Mouse (Mus musculus) limb, embryonic 15.5 days (tissue): ENCODE measurements at regions not wholly inside any gene's neighbourhood (a gene's known extent, or its start where the extent isn't known, plus 50 kb on each side); places are given as distances from the start of the nearest gene placed in this dataset.

ENCODE experiments used
- ATAC-seq: fragments of 200-750 bp; cut with Nextera tagmentation; 2 replicates; pipeline ENCODE4 v1.8.0; 2017; ENCODE audit warnings: low read depth, moderate TSS enrichment; ENCODE audit not compliant: insufficient number of reproducible peaks, low FRiP score, low TSS enrichment
- H3K27ac ChIP-seq: fragments of 300-500 bp; sonication (generic); 2 replicates; pipeline ENCODE4 v1.5.1; 2015; ENCODE audit warnings: moderate library complexity, mild to moderate bottlenecking, inconsistent platforms
- H3K27me3 ChIP-seq: fragments of 300-500 bp; sonication (generic); 2 replicates; pipeline ENCODE4 v1.6.1; 2015; ENCODE audit warnings: inconsistent platforms
- H3K36me3 ChIP-seq: fragments of 300-500 bp; sonication (generic); 2 replicates; pipeline ENCODE4 v1.6.1; 2015; ENCODE audit warnings: inconsistent platforms
- H3K4me1 ChIP-seq: fragments of 300-500 bp; sonication (generic); 2 replicates; pipeline ENCODE4 v1.6.1; 2015; ENCODE audit warnings: inconsistent platforms
- H3K4me2 ChIP-seq: fragments of 300-500 bp; sonication (generic); 2 replicates; pipeline ENCODE4 v1.6.1; 2015; ENCODE audit warnings: mild to moderate bottlenecking, inconsistent platforms
- H3K4me3 ChIP-seq: fragments of 300-500 bp; sonication (generic); 2 replicates; pipeline ENCODE4 v1.5.1; 2015; ENCODE audit warnings: mild to moderate bottlenecking, inconsistent platforms
- H3K9ac ChIP-seq: fragments of 300-500 bp; sonication (generic); 2 replicates; pipeline ENCODE4 v1.6.1; 2015; ENCODE audit warnings: inconsistent platforms
- H3K9me3 ChIP-seq: fragments of 300-500 bp; sonication (generic); 2 replicates; pipeline ENCODE4 v1.6.1; 2016; ENCODE audit warnings: inconsistent platforms
- WGBS: fragments of 180-500 bp; shearing (Covaris S2); methylation state at CpG from one replicate; pipeline ENCODE4 v1.1.7; 2015; 5-methylcytosine and 5-hydroxymethylcytosine counted together

DNA sequence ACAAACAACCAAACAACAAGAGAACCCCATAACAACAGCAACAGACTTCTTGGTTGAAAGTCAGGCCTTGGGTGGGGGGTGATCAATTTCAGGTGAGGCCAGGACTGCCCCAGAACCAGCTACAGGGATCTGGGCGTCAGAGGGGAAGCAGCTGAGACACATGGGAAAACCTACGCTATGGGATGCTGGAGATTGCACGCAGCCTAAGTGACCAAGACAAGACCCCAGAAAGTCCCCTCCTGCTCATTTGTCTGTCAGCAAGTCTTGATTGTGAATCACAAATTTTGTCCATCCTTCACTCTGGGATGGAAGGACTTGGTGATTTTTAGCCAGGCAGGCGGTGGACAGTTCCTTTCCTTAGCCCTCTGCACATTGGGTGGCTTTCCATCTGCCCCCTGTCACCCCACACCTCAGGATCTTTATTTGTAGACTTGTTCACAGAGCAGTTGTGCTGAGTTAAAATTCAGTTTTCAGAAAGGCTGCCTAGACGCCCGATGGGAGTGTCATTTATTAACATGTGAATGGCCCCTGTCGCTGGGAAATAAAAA, 330.9 kb upstream of the Dio3 start:
- no peak overlapping the region for H3K4me2 ChIP-seq
- H3K9me3 ChIP-seq = no peaks in the 10 kb centered on the region
- WGBS = 48% methylated on average over 7 of the region's 7 CpGs
- H3K36me3 ChIP-seq = no peaks in the 10 kb centered on the region
- H3K4me1 ChIP-seq = peaks cover 37% of the 10 kb centered on the region
- no peak overlapping the region for H3K27ac ChIP-seq
- no peak for ATAC-seq
- H3K27me3 ChIP-seq = no peaks in the 10 kb centered on the region
- H3K9ac ChIP-seq = no peak overlapping the region
- no peak overlapping the region for H3K4me3 ChIP-seq

- no peak overlapping the region for H3K4me3 ChIP-seq
- no peak overlapping the region for H3K4me2 ChIP-seq
- 27% methylated on average over 16 of the region's 16 CpGs for WGBS
- H3K27me3 ChIP-seq = no peaks in the 10 kb centered on the region
- H3K36me3 ChIP-seq = no peaks in the 10 kb centered on the region
- ATAC-seq = no peak
- H3K9ac ChIP-seq = no peak overlapping the region
- peaks cover 37% of the 10 kb centered on the region for H3K4me1 ChIP-seq
- H3K9me3 ChIP-seq = no peaks in the 10 kb centered on the region
- H3K27ac ChIP-seq = no peak overlapping the region
Measured at GRCm38 (mm10) chr12:109948434-109948984, 330.4 kb upstream of the Dio3 start.

DNA sequence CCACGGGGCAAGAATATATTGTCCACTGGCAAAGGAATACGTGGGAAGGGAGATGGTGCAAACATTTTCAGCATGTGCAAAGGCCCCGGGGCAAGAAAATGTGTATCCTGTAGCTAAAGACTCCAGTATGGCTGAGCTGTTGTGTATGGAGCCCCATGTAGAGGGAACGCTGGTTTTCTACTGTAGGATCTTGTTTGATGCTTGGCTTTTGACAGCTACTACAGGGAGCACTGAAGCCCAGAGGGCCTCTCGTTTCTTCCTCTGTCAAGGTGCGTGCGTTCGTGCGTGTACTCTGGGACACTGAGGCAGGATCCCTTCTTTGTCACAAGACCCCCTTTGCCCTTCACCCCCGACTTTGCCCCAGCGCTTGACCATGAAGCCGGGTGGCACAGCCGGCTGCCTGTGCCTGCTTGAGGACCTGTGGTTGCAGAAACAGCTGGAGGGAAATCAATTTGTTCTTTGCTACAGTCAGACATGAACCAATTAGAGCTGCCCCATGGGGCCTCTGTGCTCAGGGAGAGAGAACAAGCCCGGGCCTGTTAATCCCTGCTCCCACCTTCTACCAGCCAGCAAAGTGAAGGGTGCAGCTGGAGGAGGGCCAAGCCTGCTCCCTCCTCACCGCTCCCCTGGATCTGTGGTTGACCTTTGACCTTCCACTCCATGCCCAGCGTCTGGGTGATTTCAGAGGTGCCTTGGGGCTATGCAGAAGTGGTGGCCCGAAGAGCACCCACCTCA, 329.5 kb upstream of the Dio3 start:
- Histone ChIP-seq H3K27ac (no peak overlapping the region), H3K27me3 (no peaks in the 10 kb centered on the region), H3K4me3 (no peak overlapping the region), H3K9me3 (no peaks in the 10 kb centered on the region), H3K9ac (no peak overlapping the region), H3K4me2 (no peak overlapping the region), H3K36me3 (no peaks in the 10 kb centered on the region), H3K4me1 (peaks cover 37% of the 10 kb centered on the region)
- ATAC-seq = no peak
- WGBS = 64% methylated on average over 17 of the region's 17 CpGs

- no peak overlapping the region for H3K9ac ChIP-seq
- no peak for ATAC-seq
- H3K4me3 ChIP-seq = no peak overlapping the region
- no peak overlapping the region for H3K4me2 ChIP-seq
- H3K27me3 ChIP-seq = no peaks in the 10 kb centered on the region
- no peaks in the 10 kb centered on the region for H3K36me3 ChIP-seq
- H3K9me3 ChIP-seq = no peaks in the 10 kb centered on the region
- no peak overlapping the region for H3K27ac ChIP-seq
- 48% methylated on average over 6 of the region's 6 CpGs for WGBS
- peaks cover 37% of the 10 kb centered on the region for H3K4me1 ChIP-seq
Measured at GRCm38 (mm10) chr12:109950632-109951031, 328.2 kb upstream of the Dio3 start.

DNA sequence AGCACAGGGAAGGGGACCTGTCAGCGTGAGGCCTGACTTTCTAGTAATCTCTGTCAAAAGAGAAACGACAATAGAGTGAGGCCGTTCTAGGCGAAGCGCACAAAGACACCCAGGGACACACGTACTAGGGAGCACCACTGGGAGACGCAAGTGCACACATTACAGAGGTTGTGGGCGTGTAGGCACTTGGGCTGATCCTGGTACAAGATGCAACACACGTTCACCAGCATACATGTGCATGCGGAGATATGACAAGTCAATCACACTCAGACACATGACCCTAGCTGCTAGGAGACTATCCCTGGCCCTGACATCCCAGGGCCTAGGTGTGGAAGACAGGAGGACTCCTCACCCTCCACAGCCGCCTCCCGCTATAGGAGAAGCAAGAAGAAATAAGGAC, 327.4 kb upstream of the Dio3 start:
- Histone ChIP-seq H3K36me3 (no peaks in the 10 kb centered on the region), H3K4me3 (no peak overlapping the region), H3K9me3 (no peaks in the 10 kb centered on the region), H3K4me1 (peaks cover 37% of the 10 kb centered on the region), H3K27ac (no peak overlapping the region), H3K9ac (no peak overlapping the region), H3K27me3 (no peaks in the 10 kb centered on the region), H3K4me2 (no peak overlapping the region)
- 91% methylated on average over 12 of the region's 12 CpGs for WGBS
- no peak for ATAC-seq

DNA sequence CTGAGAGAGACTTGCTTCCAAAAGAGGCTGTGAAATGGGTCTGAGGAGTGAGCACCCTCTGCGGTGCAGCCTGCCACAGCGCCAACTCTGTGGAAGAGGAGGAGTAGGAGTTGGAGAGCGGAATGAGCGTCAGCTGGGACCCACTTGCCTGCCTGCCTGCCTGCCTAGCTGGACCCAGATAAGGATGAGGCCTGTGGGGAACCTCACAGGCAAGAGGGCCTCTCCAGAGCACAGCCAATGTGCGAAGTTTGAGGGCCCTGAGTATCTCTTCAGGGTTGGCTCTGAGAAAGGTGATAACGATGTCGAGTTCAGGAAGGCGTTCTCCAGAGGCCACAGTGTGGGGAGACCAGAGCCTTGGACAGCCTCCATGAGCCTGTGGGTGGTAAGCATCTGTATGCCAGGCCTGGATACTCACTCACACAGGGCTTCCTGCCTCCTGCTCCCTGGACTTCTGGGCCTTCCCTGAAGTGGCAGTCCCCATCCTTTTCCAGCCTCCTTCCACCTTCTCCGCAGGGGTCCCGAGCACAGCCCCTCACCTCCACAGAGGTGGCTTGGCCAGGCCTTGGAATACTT, 326.9 kb upstream of the Dio3 start:
- Histone ChIP-seq H3K4me1 (peaks cover 37% of the 10 kb centered on the region), H3K9me3 (no peaks in the 10 kb centered on the region), H3K9ac (no peak overlapping the region), H3K27ac (0 out of 2 replicates have a peak overlapping the region, but pooled peaks have one; percentile 38), H3K4me3 (no peak overlapping the region), H3K27me3 (no peaks in the 10 kb centered on the region), H3K4me2 (no peak overlapping the region), H3K36me3 (no peaks in the 10 kb centered on the region)
- no peak for ATAC-seq
- WGBS = 61% methylated on average over 10 of the region's 10 CpGs

GRCm38 (mm10) chr12:109952933-109953332, 325.9 kb upstream of the Dio3 start:
- Histone ChIP-seq H3K27ac (no peak overlapping the region), H3K9me3 (no peaks in the 10 kb centered on the region), H3K36me3 (no peaks in the 10 kb centered on the region), H3K4me3 (no peak overlapping the region), H3K4me1 (peaks cover 45% of the 10 kb centered on the region), H3K4me2 (no peak overlapping the region), H3K9ac (no peak overlapping the region), H3K27me3 (no peaks in the 10 kb centered on the region)
- WGBS = 59% methylated on average over 3 of the region's 3 CpGs
- ATAC-seq = no peak

DNA sequence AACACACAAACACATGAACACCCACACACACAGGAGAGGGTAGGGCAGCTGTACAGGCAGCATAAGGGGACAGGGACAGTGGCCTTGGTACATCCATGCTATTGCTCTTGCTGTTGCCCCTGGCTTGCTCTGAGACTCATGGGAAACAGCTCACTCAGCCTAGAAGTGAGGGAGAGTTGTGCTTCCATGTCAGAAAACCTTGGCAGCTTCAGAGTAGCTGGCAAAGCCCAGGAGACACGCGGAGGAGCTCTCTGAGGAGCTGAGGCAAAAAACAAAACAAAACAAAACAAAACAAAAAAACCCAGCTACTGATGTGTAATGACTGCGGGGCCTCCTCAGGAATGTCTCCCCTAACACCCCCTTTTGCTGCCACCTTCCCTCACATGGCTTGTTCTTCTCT, 321.6 kb upstream of the Dio3 start:
- no peaks in the 10 kb centered on the region for H3K9me3 ChIP-seq
- H3K4me1 ChIP-seq = peaks cover 22% of the 10 kb centered on the region
- H3K27ac ChIP-seq = no peak overlapping the region
- WGBS = 73% methylated on average over 3 of the region's 3 CpGs
- no peak overlapping the region for H3K4me2 ChIP-seq
- H3K4me3 ChIP-seq = no peak overlapping the region
- no peak overlapping the region for H3K9ac ChIP-seq
- H3K36me3 ChIP-seq = no peaks in the 10 kb centered on the region
- no peak for ATAC-seq
- 0 out of 2 replicates have a peak, but pooled peaks cover 6% of the 10 kb centered on the region for H3K27me3 ChIP-seq

DNA sequence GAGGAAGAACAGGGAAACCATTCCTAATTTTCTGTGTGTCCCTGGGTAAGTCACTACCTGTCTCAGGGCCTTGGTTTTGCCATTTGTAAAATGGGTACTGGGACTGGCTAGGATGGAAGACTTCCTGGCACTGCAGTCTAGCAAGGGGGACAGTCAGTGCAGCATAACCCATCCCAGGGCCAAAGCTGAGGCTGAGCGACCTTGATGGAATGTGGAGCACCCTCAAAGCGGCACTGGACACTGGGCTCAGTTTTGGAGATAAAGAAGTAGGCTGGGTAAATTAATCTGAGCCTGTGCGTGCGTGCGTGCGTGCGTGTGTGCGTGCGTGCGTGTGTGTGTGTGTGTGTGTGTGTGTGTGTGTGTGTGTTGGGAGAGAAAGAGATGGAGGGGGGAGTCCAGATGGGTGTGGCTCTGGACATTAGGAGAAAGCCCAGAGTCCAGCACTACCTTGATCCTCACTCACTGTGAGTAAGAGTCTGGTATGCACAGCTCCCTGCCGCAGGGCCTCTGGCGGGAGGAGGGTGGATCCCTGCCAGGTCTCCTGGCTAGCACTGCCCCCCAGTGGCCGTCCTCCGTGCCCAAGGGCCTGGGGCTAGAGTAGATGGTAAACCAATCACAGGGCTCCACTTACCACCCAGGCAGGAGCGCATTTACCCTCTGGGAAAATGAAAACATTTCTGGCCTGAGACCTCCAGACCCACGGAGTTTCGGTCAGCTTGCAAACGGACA, 320.3 kb upstream of the Dio3 start:
- Histone ChIP-seq H3K9ac (no peak overlapping the region), H3K36me3 (no peaks in the 10 kb centered on the region), H3K4me2 (no peak overlapping the region), H3K9me3 (no peaks in the 10 kb centered on the region), H3K4me1 (peaks cover 19% of the 10 kb centered on the region), H3K27ac (no peak overlapping the region), H3K27me3 (peaks cover 6% of the 10 kb centered on the region; the same call in 1 of the 2 replicates), H3K4me3 (no peak overlapping the region)
- WGBS = 42% methylated on average over 18 of the region's 18 CpGs
- ATAC-seq = peak; percentile 66

- Histone ChIP-seq H3K4me1 (no peaks in the 10 kb centered on the region), H3K4me3 (no peak overlapping the region), H3K27ac (no peak overlapping the region), H3K9ac (no peak overlapping the region), H3K4me2 (no peak overlapping the region), H3K36me3 (no peaks in the 10 kb centered on the region), H3K27me3 (no peaks in the 10 kb centered on the region; the same call in 1 of the 2 replicates), H3K9me3 (no peaks in the 10 kb centered on the region)
- WGBS = 88% methylated on average over 12 of the region's 12 CpGs
- ATAC-seq = no peak
Measured at GRCm38 (mm10) chr12:109966776-109967175, 312.1 kb upstream of the Dio3 start.

DNA sequence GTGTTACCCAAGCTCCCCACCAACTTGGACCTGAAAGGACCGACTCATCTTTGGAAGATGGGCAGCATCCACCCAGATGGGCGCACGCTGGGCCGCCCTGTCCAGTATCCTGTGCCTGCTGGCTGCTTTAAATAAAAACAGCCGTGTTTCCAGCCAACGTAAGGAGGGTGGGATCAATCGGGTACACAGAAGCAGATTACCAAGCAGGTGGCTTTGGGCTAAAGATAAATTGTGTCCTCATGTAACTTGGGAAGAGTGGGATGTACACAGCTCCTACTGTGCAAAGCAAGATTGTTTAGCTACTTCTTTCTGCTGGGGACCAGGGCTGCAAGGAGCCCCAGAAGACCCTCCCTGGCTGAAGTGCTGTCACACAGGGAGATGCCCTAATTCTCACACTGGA, 310.6 kb upstream of the Dio3 start:
- H3K9ac ChIP-seq = no peak overlapping the region
- 70% methylated on average over 7 of the region's 7 CpGs for WGBS

DNA sequence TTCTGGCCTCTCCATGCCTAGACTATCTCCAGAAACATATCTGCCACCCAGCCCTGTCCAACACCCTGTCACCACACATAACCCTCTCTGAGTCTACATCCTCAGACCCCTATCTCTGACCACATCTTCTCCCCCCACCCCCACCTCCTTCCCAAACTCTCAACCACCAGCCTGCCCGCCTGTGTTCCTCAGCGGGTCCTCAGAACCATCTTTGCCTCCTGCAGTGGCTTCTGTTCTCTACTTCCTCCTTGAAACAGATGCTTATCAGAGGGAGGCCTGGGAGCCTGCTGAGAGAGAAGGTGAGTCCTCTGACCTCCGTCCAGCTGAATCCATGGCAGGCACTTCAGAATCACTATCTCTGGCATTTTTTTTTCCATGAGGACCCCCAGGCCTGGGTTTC, 307.4 kb upstream of the Dio3 start:
- WGBS = 73% methylated on average over 3 of the region's 3 CpGs

More for the DNA sequence above, 310.6 kb upstream of the Dio3 start:
- Histone ChIP-seq H3K4me1 (no peaks in the 10 kb centered on the region), H3K27me3 (no peaks in the 10 kb centered on the region; the same call in 1 of the 2 replicates), H3K27ac (no peak overlapping the region), H3K4me2 (no peak overlapping the region), H3K4me3 (no peak overlapping the region), H3K36me3 (no peaks in the 10 kb centered on the region), H3K9me3 (no peaks in the 10 kb centered on the region)
- ATAC-seq = no peak

More for the DNA sequence above, 307.4 kb upstream of the Dio3 start:
- Histone ChIP-seq H3K27me3 (no peaks in the 10 kb centered on the region; the same call in 1 of the 2 replicates), H3K36me3 (no peaks in the 10 kb centered on the region), H3K9ac (no peak overlapping the region), H3K9me3 (no peaks in the 10 kb centered on the region), H3K4me1 (no peaks in the 10 kb centered on the region), H3K4me2 (no peak overlapping the region), H3K4me3 (no peak overlapping the region), H3K27ac (no peak overlapping the region)
- ATAC-seq = no peak
